Comparison of ENCODE assay signal across 19 mouse cellular contexts in the genomic region with DNA sequence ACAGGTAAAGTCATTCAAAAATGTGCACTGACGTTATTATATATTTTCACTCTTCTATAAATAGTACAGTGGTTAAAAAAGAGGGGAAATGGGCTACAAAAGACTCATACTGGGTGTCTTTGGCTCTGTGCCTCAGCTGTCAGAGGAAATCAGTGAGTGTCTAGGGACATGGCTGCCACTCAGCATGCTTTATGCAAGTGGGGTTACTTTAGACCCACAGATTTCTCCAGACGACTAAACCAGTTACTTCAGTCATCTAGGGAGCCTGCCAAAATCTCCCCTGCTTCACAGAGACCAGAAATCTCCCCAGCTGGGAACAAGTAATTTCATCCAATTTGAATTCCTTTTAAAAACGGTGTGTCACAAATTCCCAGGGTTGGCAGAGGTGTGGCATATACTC. TPM values are rescaled to one million over a fixed set of nuclear protein-coding genes. Genes with fewer than 3 reads are reported as not detected.
DNase-seq lines count a peak whose midpoint lies in the region; ATAC-seq and TF ChIP-seq lines count a peak whose summit lies in the region.
"Had no signal": no experiment of that assay in that cellular context is flagged by ENCODE, and none has a peak within 500 bp of the region (broad histone marks: within the 10 kb centered on the region; RNA-seq: fewer than 3 reads in every experiment).

No protein-coding gene starts in this region.

- no peak overlapping the region for H3K4me2 ChIP-seq in midbrain, postnatal 0 days (ENCODE audit: low read depth, low read length, poor library complexity, severe bottlenecking)
- no peak overlapping the region for H3K4me2 ChIP-seq in midbrain, embryonic 13.5 days (replicated peaks)
- no peak overlapping the region for H3K4me2 ChIP-seq in forebrain, postnatal 0 days (ENCODE audit: low read depth)
- H3K4me2 ChIP-seq in kidney, embryonic 14.5 days (replicated peaks; ENCODE audit: low read depth, low read length): no peak overlapping the region
- H3K4me2 ChIP-seq: embryonic facial prominence, embryonic 13.5 days; heart, embryonic 15.5 days; liver, embryonic 12.5 days; lung, embryonic 15.5 days; neural tube, embryonic 12.5 days had no signal

- peaks cover 6% of the 10 kb centered on the region; the same call in 1 of the 2 replicates for H3K36me3 ChIP-seq in midbrain, postnatal 0 days (ENCODE audit: insufficient read depth, low read length)
- no peaks in the 10 kb centered on the region; the same call in 1 of the 2 replicates for H3K36me3 ChIP-seq in midbrain, embryonic 13.5 days
- H3K36me3 ChIP-seq in forebrain, postnatal 0 days (ENCODE audit: insufficient read depth): peaks cover 3% of the 10 kb centered on the region; the same call in 1 of the 2 replicates
- peaks cover 14% of the 10 kb centered on the region; the same call in 1 of the 2 replicates for H3K36me3 ChIP-seq in kidney, embryonic 14.5 days (ENCODE audit: control insufficient read depth, insufficient read depth, low read length)
- H3K36me3 ChIP-seq: heart, embryonic 15.5 days; neural tube, embryonic 12.5 days had no signal

- no peaks in the 10 kb centered on the region for H3K4me1 ChIP-seq in midbrain, postnatal 0 days (ENCODE audit: insufficient read depth, low read length)
- H3K4me1 ChIP-seq in midbrain, embryonic 13.5 days (replicated peaks): no peaks in the 10 kb centered on the region
- peaks cover 5% of the 10 kb centered on the region; the same call in 1 of the 2 replicates for H3K4me1 ChIP-seq in forebrain, postnatal 0 days (ENCODE audit: insufficient read depth)
- no peaks in the 10 kb centered on the region for H3K4me1 ChIP-seq in kidney, embryonic 14.5 days (ENCODE audit: control insufficient read depth, insufficient read depth, low read length)
- H3K4me1 ChIP-seq: heart, embryonic 15.5 days; limb, embryonic 10.5 days; liver, embryonic 12.5 days; lung, embryonic 15.5 days; neural tube, embryonic 12.5 days had no signal

- TF ChIP-seq CTCF in midbrain, postnatal 0 days (IDR thresholded peaks at IDR 0.05): no peak
- no peak for TF ChIP-seq CTCF in forebrain, postnatal 0 days (IDR thresholded peaks at IDR 0.05; ENCODE audit: low read depth)

- peak; percentile 39 for ATAC-seq in frontal cortex, adult (ENCODE audit: low TSS enrichment)
- ATAC-seq in midbrain, postnatal 0 days (ENCODE audit: low FRiP score): no peak
- ATAC-seq in midbrain, embryonic 13.5 days: no peak
- peak; percentile 59 for ATAC-seq in forebrain, postnatal 0 days
- ATAC-seq in kidney, embryonic 14.5 days (ENCODE audit: low FRiP score, low TSS enrichment): no peak
- ATAC-seq: liver, embryonic 12.5 days had no signal

- no peak overlapping the region for H3K9ac ChIP-seq in midbrain, postnatal 0 days (replicated peaks; ENCODE audit: low read length, poor library complexity, severe bottlenecking)
- H3K9ac ChIP-seq in midbrain, embryonic 13.5 days (replicated peaks): no peak overlapping the region
- H3K9ac ChIP-seq in forebrain, postnatal 0 days: no peak overlapping the region
- H3K9ac ChIP-seq in kidney, embryonic 14.5 days (ENCODE audit: low read depth, low read length): no peak overlapping the region
- H3K9ac ChIP-seq: embryonic facial prominence, embryonic 13.5 days; heart, embryonic 15.5 days; liver, embryonic 12.5 days; lung, embryonic 15.5 days; neural tube, embryonic 12.5 days had no signal

- 39% methylated on average over 3 of the region's 3 CpGs for WGBS in midbrain, postnatal 0 days
- WGBS in midbrain, embryonic 13.5 days: 68% methylated on average over 3 of the region's 3 CpGs
- 22% methylated on average over 3 of the region's 3 CpGs for WGBS in forebrain, postnatal 0 days
- WGBS in kidney, embryonic 14.5 days: 71% methylated on average over 3 of the region's 3 CpGs

- peak; percentile 18 for DNase-seq in cerebellum, adult 9-10 months
- no peak for DNase-seq in cerebellum, postnatal 4 days (ENCODE audit: low spot score in 2 of 2)
- no peak for DNase-seq in frontal cortex, postnatal 36 days (ENCODE audit: low spot score in 2 of 2)
- peak; percentile 43 for DNase-seq in midbrain, postnatal 0 days (ENCODE audit: low spot score)
- DNase-seq in forebrain, postnatal 0 days: peak; percentile 35
- DNase-seq: B cell, adult 2 months; gastrocnemius, postnatal 10 days; heart, adult 2 months; kidney, adult 9 months; right cerebral cortex, postnatal 14 days had no signal

- H3K9me3 ChIP-seq in midbrain, postnatal 0 days (ENCODE audit: low read length): no peaks in the 10 kb centered on the region
- no peaks in the 10 kb centered on the region; the same call in 1 of the 2 replicates for H3K9me3 ChIP-seq in midbrain, embryonic 13.5 days
- no peaks in the 10 kb centered on the region for H3K9me3 ChIP-seq in forebrain, postnatal 0 days (ENCODE audit: low read length)
- H3K9me3 ChIP-seq in kidney, embryonic 14.5 days (ENCODE audit: control insufficient read depth, low read length): no peaks in the 10 kb centered on the region
- H3K9me3 ChIP-seq: embryonic facial prominence, embryonic 13.5 days; heart, embryonic 15.5 days; limb, embryonic 10.5 days; liver, embryonic 12.5 days; lung, embryonic 15.5 days; neural tube, embryonic 12.5 days had no signal

- no peak overlapping the region for H3K4me3 ChIP-seq in midbrain, postnatal 0 days (ENCODE audit: low read depth, low read length)
- H3K4me3 ChIP-seq in midbrain, embryonic 13.5 days (replicated peaks): no peak overlapping the region
- no peak overlapping the region for H3K4me3 ChIP-seq in forebrain, postnatal 0 days (ENCODE audit: low read depth, low read length)
- no peak overlapping the region for H3K4me3 ChIP-seq in kidney, embryonic 14.5 days (ENCODE audit: low read length)
- H3K4me3 ChIP-seq: embryonic facial prominence, embryonic 13.5 days; heart, adult 2 months; heart, embryonic 15.5 days; limb, embryonic 10.5 days; liver, embryonic 12.5 days; lung, embryonic 15.5 days; neural tube, embryonic 12.5 days had no signal

- no peaks in the 10 kb centered on the region for H3K27me3 ChIP-seq in midbrain, postnatal 0 days (ENCODE audit: insufficient read depth, low read length)
- H3K27me3 ChIP-seq in midbrain, embryonic 13.5 days: no peaks in the 10 kb centered on the region
- H3K27me3 ChIP-seq in forebrain, postnatal 0 days (ENCODE audit: insufficient read depth, low read length): no peaks in the 10 kb centered on the region
- H3K27me3 ChIP-seq in kidney, embryonic 14.5 days (ENCODE audit: control insufficient read depth, insufficient read depth, low read length): no peaks in the 10 kb centered on the region
- H3K27me3 ChIP-seq: embryonic facial prominence, embryonic 13.5 days; heart, embryonic 15.5 days; liver, embryonic 12.5 days; lung, embryonic 15.5 days; neural tube, embryonic 12.5 days had no signal

- H3K27ac ChIP-seq in midbrain, postnatal 0 days (ENCODE audit: low read depth, low read length): no peak overlapping the region
- H3K27ac ChIP-seq in midbrain, embryonic 13.5 days: no peak overlapping the region
- no peak overlapping the region for H3K27ac ChIP-seq in forebrain, postnatal 0 days (ENCODE audit: low read depth, low read length)
- no peak overlapping the region for H3K27ac ChIP-seq in kidney, embryonic 14.5 days (ENCODE audit: low read depth, low read length)
- H3K27ac ChIP-seq: embryonic facial prominence, embryonic 13.5 days; heart, adult 2 months; heart, embryonic 15.5 days; limb, embryonic 10.5 days; liver, embryonic 12.5 days; lung, embryonic 15.5 days; neural tube, embryonic 12.5 days had no signal

RNA-seq across cellular contexts. Expression of a gene that starts 45.4 kb away (rescaled TPM):
- 78.0 and 79.1 TPM in 2 replicates for total RNA-seq in midbrain, postnatal 0 days (2014; rRNA removed)
- 33.9 and 36.4 TPM in 2 replicates for polyA plus RNA-seq in midbrain, postnatal 0 days (2015; fragmentation: Nextera tagmentation; extraction: Ambion mirVana)
- 11.0 and 13.5 TPM in 2 replicates for polyA plus RNA-seq in midbrain, embryonic 13.5 days (2015; fragmentation: Nextera tagmentation; extraction: Ambion mirVana)
- 58.6 and 68.2 TPM in 2 replicates for total RNA-seq in forebrain, postnatal 0 days (2014; rRNA removed)
- 17.9 and 35.9 TPM in 2 replicates for polyA plus RNA-seq in forebrain, postnatal 0 days (2015; fragmentation: Nextera tagmentation; extraction: Ambion mirVana)
- 9.8 and 10.5 TPM in 2 replicates for polyA plus RNA-seq in kidney, embryonic 14.5 days (2014; fragmentation: Nextera tagmentation; extraction: Ambion mirVana)

RNA-seq across cellular contexts. Expression of a gene that starts 59.9 kb away (rescaled TPM):
- total RNA-seq in midbrain, postnatal 0 days (2014; rRNA removed): 37.8 and 51.2 TPM in 2 replicates
- 116 and 138 TPM in 2 replicates for polyA plus RNA-seq in midbrain, postnatal 0 days (2015; fragmentation: Nextera tagmentation; extraction: Ambion mirVana)
- 153 and 172 TPM in 2 replicates for polyA plus RNA-seq in midbrain, embryonic 13.5 days (2015; fragmentation: Nextera tagmentation; extraction: Ambion mirVana)
- 58.2 and 77.5 TPM in 2 replicates for total RNA-seq in forebrain, postnatal 0 days (2014; rRNA removed)
- 117 and 126 TPM in 2 replicates for polyA plus RNA-seq in forebrain, postnatal 0 days (2015; fragmentation: Nextera tagmentation; extraction: Ambion mirVana)
- polyA plus RNA-seq in kidney, embryonic 14.5 days (2014; fragmentation: Nextera tagmentation; extraction: Ambion mirVana): 163 and 164 TPM in 2 replicates

Comparison
In these comparisons a context has a peak if more than half of its experiments do, and no peak if none do; other contexts are left out.
1. DNase-seq: peak in cerebellum, adult 9-10 months (single experiment), midbrain, postnatal 0 days (single experiment) and forebrain, postnatal 0 days (single experiment); none in cerebellum, postnatal 4 days (0 of 2) and frontal cortex, postnatal 36 days (0 of 2).
2. ATAC-seq: peak in frontal cortex, adult (single experiment) and forebrain, postnatal 0 days (single experiment); none in midbrain, postnatal 0 days (single experiment), midbrain, embryonic 13.5 days (single experiment) and kidney, embryonic 14.5 days (single experiment).